Mouse (Mus musculus): ENCODE measurements around the gene Cdh13. TPM values are rescaled to one million over a fixed set of nuclear protein-coding genes. Genes with fewer than 3 reads are reported as not detected.

The Cdh13 gene
- polyA plus RNA-seq, 1 experiment, result 56.6 TPM

GRCm38 (mm10) chr8:119339546-119339945 lies 1056.0 kb downstream of the Cdh13 start:
- peaks cover 14% of the 10 kb centered on the region for H3K27me3 ChIP-seq (ENCODE audit: control insufficient read depth, insufficient read depth, insufficient read length)
- H3K4me2 ChIP-seq (ENCODE audit: low read depth), result no peak overlapping the region
- no peak for TF ChIP-seq POLR2AphosphoS2 (IDR thresholded peaks at IDR 0.05; ENCODE audit: insufficient read length, low read depth)
- no peak for TF ChIP-seq CEBPB (IDR thresholded peaks at IDR 0.05; ENCODE audit: insufficient read depth, poor library complexity, severe bottlenecking)
- no peak for TF ChIP-seq POLR2A (IDR thresholded peaks at IDR 0.05; ENCODE audit: insufficient read length, low read depth)
- TF ChIP-seq REST (IDR thresholded peaks at IDR 0.05; ENCODE audit: insufficient read depth, insufficient read length), result no peak
- no peak for TF ChIP-seq TCF3 (IDR thresholded peaks at IDR 0.05; ENCODE audit: insufficient read length, low read depth)
- H3K36me3 ChIP-seq (ENCODE audit: control insufficient read depth, insufficient read depth), result no peaks in the 10 kb centered on the region
- H3K4me3 ChIP-seq, result no peak overlapping the region
- H3ac ChIP-seq (ENCODE audit: control insufficient read depth, insufficient read length), result no peak overlapping the region
- peaks cover under 1% of the 10 kb centered on the region for H3K79me2 ChIP-seq (ENCODE audit: control insufficient read depth, insufficient read depth)

- TF ChIP-seq CEBPB (IDR thresholded peaks at IDR 0.05; ENCODE audit: insufficient read depth, poor library complexity, severe bottlenecking) (no peak), REST (IDR thresholded peaks at IDR 0.05; ENCODE audit: insufficient read depth, insufficient read length) (no peak), POLR2A (IDR thresholded peaks at IDR 0.05; ENCODE audit: insufficient read length, low read depth) (no peak), TCF12 (IDR thresholded peaks at IDR 0.05; ENCODE audit: insufficient read depth, poor library complexity, severe bottlenecking) (no peak), MYOG (IDR thresholded peaks at IDR 0.05; ENCODE audit: control insufficient read depth in 1 of 3, insufficient read depth in 1 of 3, insufficient read length in 2 of 3, low read depth in 2 of 3) (no peak), MAX (IDR thresholded peaks at IDR 0.05; ENCODE audit: low read depth) (no peak), E2F4 (IDR thresholded peaks at IDR 0.05; ENCODE audit: insufficient read depth) (no peak), TCF3 (IDR thresholded peaks at IDR 0.05; ENCODE audit: insufficient read length, low read depth) (no peak), SRF (IDR thresholded peaks at IDR 0.05; ENCODE audit: control insufficient read depth, insufficient read length, low read depth) (no peak), POLR2AphosphoS2 (IDR thresholded peaks at IDR 0.05; ENCODE audit: insufficient read length, low read depth) (no peak), MYOD1 (IDR thresholded peaks at IDR 0.05; ENCODE audit: control insufficient read depth in 1 of 3, insufficient read length in 2 of 3, low read depth in 2 of 3) (no peak), USF1 (IDR thresholded peaks at IDR 0.05; ENCODE audit: low read depth) (no peak)
- Histone ChIP-seq H3K4me2 (ENCODE audit: low read depth) (peak overlapping the region; percentile 69), H3K27me3 (ENCODE audit: control insufficient read depth, insufficient read depth, insufficient read length) (peaks cover 13% of the 10 kb centered on the region), H3K36me3 (ENCODE audit: control insufficient read depth, insufficient read depth) (peaks cover 14% of the 10 kb centered on the region), H3K79me2 (ENCODE audit: control insufficient read depth, insufficient read depth) (peaks cover 10% of the 10 kb centered on the region), H3ac (ENCODE audit: control insufficient read depth, insufficient read length) (no peak overlapping the region), H3K4me3 (peak overlapping the region; percentile 74)
Observed at GRCm38 (mm10) chr8:119343606-119344005, 1060.1 kb downstream of the Cdh13 start.

GRCm38 (mm10) chr8:119344190-119344856 lies 1060.8 kb downstream of the Cdh13 start, which contains the start of gene Hsbp1:
TSS of gene Hsbp1 (plus strand) at chr8:119344488.
- Histone ChIP-seq H3ac (ENCODE audit: control insufficient read depth, insufficient read length) (peak within 1 kb of the TSS; percentile 63), H3K79me2 (ENCODE audit: control insufficient read depth, insufficient read depth) (peaks cover 10% of the 10 kb centered on the region), H3K4me2 (ENCODE audit: low read depth) (peak within 1 kb of the TSS; percentile 78), H3K4me3 (peak within 1 kb of the TSS; percentile 74), H3K27me3 (ENCODE audit: control insufficient read depth, insufficient read depth, insufficient read length) (peaks cover 6% of the 10 kb centered on the region), H3K36me3 (ENCODE audit: control insufficient read depth, insufficient read depth) (peaks cover 18% of the 10 kb centered on the region)
- TF ChIP-seq E2F4 (IDR thresholded peaks at IDR 0.05; ENCODE audit: insufficient read depth) (no peak), MYOD1 (IDR thresholded peaks at IDR 0.05; ENCODE audit: control insufficient read depth in 1 of 3, insufficient read length in 2 of 3, low read depth in 2 of 3) (peak in 1 of 3 experiments; percentile 4), SRF (IDR thresholded peaks at IDR 0.05; ENCODE audit: control insufficient read depth, insufficient read length, low read depth) (peak; percentile 90), USF1 (IDR thresholded peaks at IDR 0.05; ENCODE audit: low read depth) (peak; percentile 83), MAX (IDR thresholded peaks at IDR 0.05; ENCODE audit: low read depth) (no peak), REST (IDR thresholded peaks at IDR 0.05; ENCODE audit: insufficient read depth, insufficient read length) (no peak), TCF12 (IDR thresholded peaks at IDR 0.05; ENCODE audit: insufficient read depth, poor library complexity, severe bottlenecking) (no peak), POLR2A (IDR thresholded peaks at IDR 0.05; ENCODE audit: insufficient read length, low read depth) (peak; percentile 94), CEBPB (IDR thresholded peaks at IDR 0.05; ENCODE audit: insufficient read depth, poor library complexity, severe bottlenecking) (no peak), POLR2AphosphoS2 (IDR thresholded peaks at IDR 0.05; ENCODE audit: insufficient read length, low read depth) (peak; percentile 87), MYOG (IDR thresholded peaks at IDR 0.05; ENCODE audit: control insufficient read depth in 1 of 3, insufficient read depth in 1 of 3, insufficient read length in 2 of 3, low read depth in 2 of 3) (no peak)

- TF ChIP-seq TCF3 (IDR thresholded peaks at IDR 0.05; ENCODE audit: insufficient read length, low read depth), result no peak
- no peak for TF ChIP-seq POLR2A (IDR thresholded peaks at IDR 0.05; ENCODE audit: insufficient read length, low read depth)
- TF ChIP-seq REST (IDR thresholded peaks at IDR 0.05; ENCODE audit: insufficient read depth, insufficient read length), result no peak
- TF ChIP-seq MYOD1 (IDR thresholded peaks at IDR 0.05; ENCODE audit: control insufficient read depth in 1 of 3, insufficient read length in 2 of 3, low read depth in 2 of 3), result no peak
- TF ChIP-seq USF1 (IDR thresholded peaks at IDR 0.05; ENCODE audit: low read depth), result no peak
- TF ChIP-seq TCF12 (IDR thresholded peaks at IDR 0.05; ENCODE audit: insufficient read depth, poor library complexity, severe bottlenecking), result no peak
- no peak for TF ChIP-seq SRF (IDR thresholded peaks at IDR 0.05; ENCODE audit: control insufficient read depth, insufficient read length, low read depth)
- TF ChIP-seq MYOG (IDR thresholded peaks at IDR 0.05; ENCODE audit: control insufficient read depth in 1 of 3, insufficient read depth in 1 of 3, insufficient read length in 2 of 3, low read depth in 2 of 3), result no peak
- TF ChIP-seq E2F4 (IDR thresholded peaks at IDR 0.05; ENCODE audit: insufficient read depth), result no peak
- no peak for TF ChIP-seq MAX (IDR thresholded peaks at IDR 0.05; ENCODE audit: low read depth)
- no peak for TF ChIP-seq POLR2AphosphoS2 (IDR thresholded peaks at IDR 0.05; ENCODE audit: insufficient read length, low read depth)
- TF ChIP-seq CEBPB (IDR thresholded peaks at IDR 0.05; ENCODE audit: insufficient read depth, poor library complexity, severe bottlenecking), result no peak
- peak overlapping the region; percentile 74 for H3K4me3 ChIP-seq
- H3K27me3 ChIP-seq (ENCODE audit: control insufficient read depth, insufficient read depth, insufficient read length), result no peaks in the 10 kb centered on the region
- peak overlapping the region; percentile 78 for H3K4me2 ChIP-seq (ENCODE audit: low read depth)
- H3K79me2 ChIP-seq (ENCODE audit: control insufficient read depth, insufficient read depth), result peaks cover 10% of the 10 kb centered on the region
- H3K36me3 ChIP-seq (ENCODE audit: control insufficient read depth, insufficient read depth), result peaks cover 18% of the 10 kb centered on the region
- H3ac ChIP-seq (ENCODE audit: control insufficient read depth, insufficient read length), result peak overlapping the region; percentile 63
Observed at GRCm38 (mm10) chr8:119345029-119345682, 1061.6 kb downstream of the Cdh13 start.

Data from myocyte (in vitro differentiated cells).